Mouse (Mus musculus) stomach, postnatal 0 days (tissue): Measurements from ENCODE around the gene Gabrg3.

ENCODE experiments used
- CTCF ChIP-seq: IDR thresholded peaks from 2 replicates; pipeline ENCODE4 v1.5.1; 2016; ENCODE audit warnings: antibody characterized with exemption, low read depth, mild to moderate bottlenecking, moderate library complexity
- EP300 ChIP-seq: optimal IDR thresholded peaks from 2 replicates; pipeline ENCODE3; 2016; ENCODE audit warnings: antibody characterized with exemption

DNA sequence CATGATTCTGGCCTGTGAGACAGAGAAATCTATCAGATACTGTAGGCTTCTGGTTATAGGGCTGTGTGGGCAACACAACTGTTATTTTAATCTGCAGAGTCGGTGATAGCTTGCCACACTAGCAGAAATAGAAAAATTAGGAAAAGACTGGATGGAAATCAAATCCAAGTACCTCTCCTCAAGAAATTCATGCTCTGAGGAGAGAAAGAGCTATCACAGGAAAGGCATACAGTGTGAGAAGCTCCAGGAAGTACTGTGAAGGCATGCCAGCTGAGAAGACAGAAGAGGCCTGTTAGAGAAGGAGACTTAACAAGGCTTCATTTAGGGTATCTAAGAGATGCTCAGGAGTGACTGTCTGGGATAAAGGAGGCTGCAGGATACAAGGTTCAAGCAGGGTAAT, 35.7 kb upstream of the Gabrg3 start:
- TF ChIP-seq CTCF = no peak
- TF ChIP-seq EP300 = no peak
